Mouse (Mus musculus): ENCODE measurements at regions not wholly inside any gene's neighbourhood (a gene's known extent, or its start where the extent isn't known, plus 50 kb on each side); places are given as distances from the start of the nearest gene placed in this dataset.

- H3K9ac ChIP-seq (replicated peaks; ENCODE audit: low read depth, low read length): no peak overlapping the region
- H3K4me3 ChIP-seq (ENCODE audit: low read depth, low read length): no peak overlapping the region
- no peak overlapping the region for H3K4me2 ChIP-seq (replicated peaks; ENCODE audit: low read depth, low read length)
- no peaks in the 10 kb centered on the region for H3K27me3 ChIP-seq (ENCODE audit: control insufficient read depth, insufficient read depth, low read length)
- H3K36me3 ChIP-seq (ENCODE audit: control insufficient read depth, insufficient read depth, low read length): no peaks in the 10 kb centered on the region
- no peaks in the 10 kb centered on the region for H3K4me1 ChIP-seq (ENCODE audit: control insufficient read depth, insufficient read depth, low read length)
- no peak overlapping the region for H3K27ac ChIP-seq (ENCODE audit: low read length)
- ATAC-seq (ENCODE audit: insufficient number of reproducible peaks, insufficient read depth, low FRiP score, low read depth): no peak
- H3K9me3 ChIP-seq (ENCODE audit: control insufficient read depth, low read depth, low read length): no peaks in the 10 kb centered on the region
Observed at GRCm38 (mm10) chr16:77313195-77313594, 288.7 kb downstream of the Gm11146 start.

GRCm38 (mm10) chr16:77301270-77302171, 288.0 kb downstream of the Usp25 start:
- H3K27ac ChIP-seq (ENCODE audit: low read length): no peak overlapping the region
- H3K9me3 ChIP-seq (ENCODE audit: control insufficient read depth, low read depth, low read length): no peaks in the 10 kb centered on the region
- no peak overlapping the region for H3K4me3 ChIP-seq (ENCODE audit: low read depth, low read length)
- H3K4me2 ChIP-seq (replicated peaks; ENCODE audit: low read depth, low read length): no peak overlapping the region
- no peak for ATAC-seq (ENCODE audit: insufficient number of reproducible peaks, insufficient read depth, low FRiP score, low read depth)
- WGBS: 74% methylated on average over 6 of the region's 6 CpGs
- no peaks in the 10 kb centered on the region for H3K27me3 ChIP-seq (ENCODE audit: control insufficient read depth, insufficient read depth, low read length)
- no peak overlapping the region for H3K9ac ChIP-seq (replicated peaks; ENCODE audit: low read depth, low read length)
- H3K4me1 ChIP-seq (ENCODE audit: control insufficient read depth, insufficient read depth, low read length): no peaks in the 10 kb centered on the region
- H3K36me3 ChIP-seq (ENCODE audit: control insufficient read depth, insufficient read depth, low read length): no peaks in the 10 kb centered on the region

GRCm38 (mm10) chr16:77300572-77301213, 287.2 kb downstream of the Usp25 start:
- no peaks in the 10 kb centered on the region for H3K27me3 ChIP-seq (ENCODE audit: control insufficient read depth, insufficient read depth, low read length)
- H3K9ac ChIP-seq (replicated peaks; ENCODE audit: low read depth, low read length): no peak overlapping the region
- WGBS: 75% methylated on average over 6 of the region's 6 CpGs
- no peak overlapping the region for H3K27ac ChIP-seq (ENCODE audit: low read length)
- H3K9me3 ChIP-seq (ENCODE audit: control insufficient read depth, low read depth, low read length): no peaks in the 10 kb centered on the region
- H3K4me1 ChIP-seq (ENCODE audit: control insufficient read depth, insufficient read depth, low read length): no peaks in the 10 kb centered on the region
- H3K4me2 ChIP-seq (replicated peaks; ENCODE audit: low read depth, low read length): no peak overlapping the region
- no peak for ATAC-seq (ENCODE audit: insufficient number of reproducible peaks, insufficient read depth, low FRiP score, low read depth)
- no peak overlapping the region for H3K4me3 ChIP-seq (ENCODE audit: low read depth, low read length)
- no peaks in the 10 kb centered on the region for H3K36me3 ChIP-seq (ENCODE audit: control insufficient read depth, insufficient read depth, low read length)

GRCm38 (mm10) chr16:77295574-77296355, 282.3 kb downstream of the Usp25 start:
- Histone ChIP-seq H3K36me3 (ENCODE audit: control insufficient read depth, insufficient read depth, low read length) (no peaks in the 10 kb centered on the region), H3K27ac (ENCODE audit: low read length) (no peak overlapping the region), H3K27me3 (ENCODE audit: control insufficient read depth, insufficient read depth, low read length) (no peaks in the 10 kb centered on the region), H3K4me1 (ENCODE audit: control insufficient read depth, insufficient read depth, low read length) (no peaks in the 10 kb centered on the region), H3K4me3 (ENCODE audit: low read depth, low read length) (no peak overlapping the region), H3K9me3 (ENCODE audit: control insufficient read depth, low read depth, low read length) (no peaks in the 10 kb centered on the region), H3K4me2 (replicated peaks; ENCODE audit: low read depth, low read length) (no peak overlapping the region), H3K9ac (replicated peaks; ENCODE audit: low read depth, low read length) (no peak overlapping the region)
- no peak for ATAC-seq (ENCODE audit: insufficient number of reproducible peaks, insufficient read depth, low FRiP score, low read depth)
- WGBS: 60% methylated on average over 4 of the region's 4 CpGs

- Histone ChIP-seq H3K36me3 (ENCODE audit: control insufficient read depth, insufficient read depth, low read length) (no peaks in the 10 kb centered on the region), H3K4me2 (replicated peaks; ENCODE audit: low read depth, low read length) (no peak overlapping the region), H3K27me3 (ENCODE audit: control insufficient read depth, insufficient read depth, low read length) (no peaks in the 10 kb centered on the region), H3K4me1 (ENCODE audit: control insufficient read depth, insufficient read depth, low read length) (no peaks in the 10 kb centered on the region), H3K9ac (replicated peaks; ENCODE audit: low read depth, low read length) (no peak overlapping the region), H3K9me3 (ENCODE audit: control insufficient read depth, low read depth, low read length) (no peaks in the 10 kb centered on the region), H3K4me3 (ENCODE audit: low read depth, low read length) (no peak overlapping the region), H3K27ac (ENCODE audit: low read length) (no peak overlapping the region)
- 93% methylated on average over 2 of the region's 2 CpGs for WGBS
- ATAC-seq (ENCODE audit: insufficient number of reproducible peaks, insufficient read depth, low FRiP score, low read depth): no peak
Observed at GRCm38 (mm10) chr16:77292317-77292771, 278.8 kb downstream of the Usp25 start.

- H3K9ac ChIP-seq (replicated peaks; ENCODE audit: low read depth, low read length): no peak overlapping the region
- H3K36me3 ChIP-seq (ENCODE audit: control insufficient read depth, insufficient read depth, low read length): no peaks in the 10 kb centered on the region
- ATAC-seq (ENCODE audit: insufficient number of reproducible peaks, insufficient read depth, low FRiP score, low read depth): no peak
- H3K4me1 ChIP-seq (ENCODE audit: control insufficient read depth, insufficient read depth, low read length): no peaks in the 10 kb centered on the region
- 88% methylated on average over 8 of the region's 8 CpGs for WGBS
- H3K4me2 ChIP-seq (replicated peaks; ENCODE audit: low read depth, low read length): no peak overlapping the region
- no peak overlapping the region for H3K27ac ChIP-seq (ENCODE audit: low read length)
- no peaks in the 10 kb centered on the region for H3K9me3 ChIP-seq (ENCODE audit: control insufficient read depth, low read depth, low read length)
- no peak overlapping the region for H3K4me3 ChIP-seq (ENCODE audit: low read depth, low read length)
- H3K27me3 ChIP-seq (ENCODE audit: control insufficient read depth, insufficient read depth, low read length): no peaks in the 10 kb centered on the region
Observed at GRCm38 (mm10) chr16:77291723-77292316, 278.3 kb downstream of the Usp25 start.

- H3K9ac ChIP-seq (replicated peaks; ENCODE audit: low read depth, low read length): no peak overlapping the region
- H3K9me3 ChIP-seq (ENCODE audit: control insufficient read depth, low read depth, low read length): no peaks in the 10 kb centered on the region
- no peak overlapping the region for H3K4me3 ChIP-seq (ENCODE audit: low read depth, low read length)
- H3K36me3 ChIP-seq (ENCODE audit: control insufficient read depth, insufficient read depth, low read length): no peaks in the 10 kb centered on the region
- no peak for ATAC-seq (ENCODE audit: insufficient number of reproducible peaks, insufficient read depth, low FRiP score, low read depth)
- no peak overlapping the region for H3K27ac ChIP-seq (ENCODE audit: low read length)
- no peaks in the 10 kb centered on the region for H3K4me1 ChIP-seq (ENCODE audit: control insufficient read depth, insufficient read depth, low read length)
- 83% methylated on average over 4 of the region's 4 CpGs for WGBS
- no peaks in the 10 kb centered on the region for H3K27me3 ChIP-seq (ENCODE audit: control insufficient read depth, insufficient read depth, low read length)
- no peak overlapping the region for H3K4me2 ChIP-seq (replicated peaks; ENCODE audit: low read depth, low read length)
Observed at GRCm38 (mm10) chr16:77284205-77284604, 270.7 kb downstream of the Usp25 start.

GRCm38 (mm10) chr16:77279916-77280315, 266.4 kb downstream of the Usp25 start:
- H3K4me3 ChIP-seq (ENCODE audit: low read depth, low read length): no peak overlapping the region
- H3K27ac ChIP-seq (ENCODE audit: low read length): no peak overlapping the region
- H3K4me2 ChIP-seq (replicated peaks; ENCODE audit: low read depth, low read length): no peak overlapping the region
- H3K27me3 ChIP-seq (ENCODE audit: control insufficient read depth, insufficient read depth, low read length): no peaks in the 10 kb centered on the region
- no peak overlapping the region for H3K9ac ChIP-seq (replicated peaks; ENCODE audit: low read depth, low read length)
- H3K36me3 ChIP-seq (ENCODE audit: control insufficient read depth, insufficient read depth, low read length): no peaks in the 10 kb centered on the region
- no peaks in the 10 kb centered on the region for H3K9me3 ChIP-seq (ENCODE audit: control insufficient read depth, low read depth, low read length)
- 67% methylated on average over 4 of the region's 4 CpGs for WGBS
- no peaks in the 10 kb centered on the region for H3K4me1 ChIP-seq (ENCODE audit: control insufficient read depth, insufficient read depth, low read length)
- ATAC-seq (ENCODE audit: insufficient number of reproducible peaks, insufficient read depth, low FRiP score, low read depth): no peak
